Mouse (Mus musculus) intestine, embryonic 16.5 days (tissue): ENCODE data around the gene Cdc42bpg. TPM values are rescaled to one million over a fixed set of nuclear protein-coding genes. Genes with fewer than 3 reads are reported as not detected.

Source experiments
- ATAC-seq: fragments of 200-750 bp; cut with Nextera tagmentation; 2 replicates; pipeline ENCODE4 v1.8.0; 2017; ENCODE audit warnings: moderate TSS enrichment, moderate library complexity
- H3K27ac ChIP-seq: fragments of 300-500 bp; sonication (generic); 2 replicates; pipeline ENCODE4 v1.5.1; 2014; ENCODE audit warnings: mild to moderate bottlenecking, low read length
- H3K27me3 ChIP-seq: fragments of 300-500 bp; sonication (generic); replicated peaks from 2 replicates; pipeline ENCODE4 v1.6.1; 2014; ENCODE audit warnings: low read length, control low read depth, mixed read lengths; ENCODE audit not compliant: control insufficient read depth, insufficient read depth
- H3K36me3 ChIP-seq: fragments of 300-500 bp; sonication (generic); 2 replicates; pipeline ENCODE4 v1.6.1; 2014; ENCODE audit warnings: low read length, control low read depth; ENCODE audit not compliant: control insufficient read depth, insufficient read depth
- H3K4me1 ChIP-seq: fragments of 300-500 bp; sonication (generic); 2 replicates; pipeline ENCODE4 v1.6.1; 2014; ENCODE audit warnings: low read length, control low read depth, mixed read lengths; ENCODE audit not compliant: control insufficient read depth, insufficient read depth
- H3K4me2 ChIP-seq: fragments of 300-500 bp; sonication (generic); 2 replicates; pipeline ENCODE4 v1.6.1; 2014; ENCODE audit warnings: low read depth, low read length, control low read depth
- H3K4me3 ChIP-seq: fragments of 300-500 bp; sonication (generic); 2 replicates; pipeline ENCODE4 v1.5.1; 2014; ENCODE audit warnings: mild to moderate bottlenecking, low read length
- H3K9ac ChIP-seq: fragments of 300-500 bp; sonication (generic); 2 replicates; pipeline ENCODE4 v1.6.1; 2014; ENCODE audit warnings: low read depth, low read length
- H3K9me3 ChIP-seq: fragments of 300-500 bp; sonication (generic); 2 replicates; pipeline ENCODE4 v1.6.1; 2016; ENCODE audit warnings: low read length, control low read depth; ENCODE audit not compliant: control insufficient read depth
- WGBS: fragments of 180-500 bp; shearing (Covaris S2); extraction: QIAGEN DNeasy Blood & Tissue Kit; methylation state at CpG from one replicate; pipeline ENCODE4 v1.1.7; 2014; 5-methylcytosine and 5-hydroxymethylcytosine counted together
- polyA plus RNA-seq: library from polyadenylated mRNA; unstranded; fragments of >200 nt; fragmentation: Nextera tagmentation; extraction: Ambion mirVana; gene quantifications from 2 replicates; pipeline ENCODE4 v1.2.1, GENCODE M21; 2015

The Cdc42bpg gene
- polyA plus RNA-seq, 1 experiment from 2014 or later = 1.2 TPM

DNA sequence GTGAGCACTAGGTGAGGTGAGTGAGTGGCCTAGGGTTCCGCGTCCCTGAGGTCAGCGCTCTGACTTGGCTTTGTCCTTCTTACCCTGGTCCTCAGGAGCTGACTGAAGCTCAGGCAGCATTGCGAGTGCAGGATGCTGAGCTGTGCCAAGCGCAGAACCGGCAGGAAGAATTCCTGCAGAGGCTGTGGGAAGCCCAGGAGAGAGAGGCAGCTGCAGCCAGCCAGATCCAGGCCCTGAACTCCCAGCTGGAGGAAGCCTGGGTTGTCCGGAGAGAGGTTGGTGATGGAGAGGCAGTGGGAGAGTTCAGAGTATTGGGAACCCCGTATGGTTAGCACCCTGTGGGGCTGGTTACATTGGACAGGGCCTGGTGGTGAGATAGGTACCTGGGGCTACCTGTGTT is 7.5 kb downstream of the Cdc42bpg start:
- Histone ChIP-seq H3K4me1 (no peaks in the 10 kb centered on the region), H3K9me3 (no peaks in the 10 kb centered on the region), H3K9ac (no peak overlapping the region), H3K4me2 (no peak overlapping the region), H3K36me3 (peaks cover 44% of the 10 kb centered on the region), H3K27me3 (no peaks in the 10 kb centered on the region), H3K4me3 (no peak overlapping the region), H3K27ac (no peak overlapping the region)
- whole genome bisulfite sequencing = 90% methylated on average over 8 of the region's 8 CpGs
- no peak for ATAC-seq

DNA sequence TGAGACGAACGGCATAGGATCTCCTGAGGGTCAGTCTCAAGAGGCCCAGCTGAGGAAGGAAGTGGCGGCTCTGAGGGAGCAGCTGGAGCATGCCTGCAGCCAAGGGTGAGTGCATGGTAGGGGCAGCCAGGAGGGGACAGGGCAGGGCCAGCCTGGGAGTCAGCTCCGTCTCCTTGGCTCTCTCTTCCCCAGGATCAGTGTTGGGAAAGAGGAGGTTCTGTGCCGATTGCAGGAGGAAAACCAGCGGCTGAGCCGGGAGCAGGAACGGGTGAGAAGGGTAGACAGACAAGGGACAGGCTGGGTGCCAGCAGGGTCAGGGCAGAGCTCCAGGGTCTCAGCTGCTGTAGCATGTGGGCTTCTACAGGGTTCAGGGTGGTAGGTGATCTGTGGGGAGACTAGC is 8.3 kb downstream of the Cdc42bpg start:
- H3K4me1 ChIP-seq = no peaks in the 10 kb centered on the region
- H3K36me3 ChIP-seq = peaks cover 44% of the 10 kb centered on the region
- H3K9ac ChIP-seq = no peak overlapping the region
- no peaks in the 10 kb centered on the region for H3K27me3 ChIP-seq
- no peak overlapping the region for H3K27ac ChIP-seq
- H3K4me2 ChIP-seq = no peak overlapping the region
- 78% methylated on average over 8 of the region's 8 CpGs for WGBS
- H3K9me3 ChIP-seq = no peaks in the 10 kb centered on the region
- no peak overlapping the region for H3K4me3 ChIP-seq
- no peak for ATAC-seq

DNA sequence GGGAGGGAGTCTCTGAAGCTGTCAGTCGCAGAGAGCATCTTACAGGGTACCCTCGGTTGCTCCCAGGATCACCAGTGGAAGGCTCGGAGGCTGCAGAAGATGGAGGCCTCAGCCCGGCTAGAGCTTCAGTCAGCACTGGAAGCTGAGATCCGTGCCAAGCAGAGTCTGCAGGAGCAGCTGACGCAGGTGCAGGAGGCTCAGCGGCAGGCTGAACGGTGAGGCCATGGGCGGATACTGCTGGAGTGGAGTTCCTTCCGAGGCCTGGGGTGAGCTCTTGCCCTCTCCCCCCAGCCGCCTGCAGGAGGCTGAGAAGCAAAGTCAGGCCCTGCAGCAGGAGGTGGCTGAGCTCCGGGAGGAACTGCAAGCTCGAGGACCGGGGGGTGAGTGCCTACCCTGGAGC is 9.3 kb downstream of the Cdc42bpg start:
- no peak for ATAC-seq
- Histone ChIP-seq H3K4me3 (no peak overlapping the region), H3K4me1 (no peaks in the 10 kb centered on the region), H3K27me3 (no peaks in the 10 kb centered on the region), H3K27ac (no peak overlapping the region), H3K36me3 (peaks cover 43% of the 10 kb centered on the region), H3K4me2 (no peak overlapping the region), H3K9me3 (no peaks in the 10 kb centered on the region), H3K9ac (no peak overlapping the region)
- 74% methylated on average over 14 of the region's 14 CpGs for WGBS

GRCm38 (mm10) chr19:6318145-6318544 is 11.9 kb downstream of the Cdc42bpg start:
- no peak overlapping the region for H3K27ac ChIP-seq
- no peak for ATAC-seq
- no peak overlapping the region for H3K4me2 ChIP-seq
- H3K9ac ChIP-seq = no peak overlapping the region
- no peak overlapping the region for H3K4me3 ChIP-seq
- H3K27me3 ChIP-seq = no peaks in the 10 kb centered on the region
- WGBS = 91% methylated on average over 12 of the region's 12 CpGs
- H3K4me1 ChIP-seq = no peaks in the 10 kb centered on the region
- no peaks in the 10 kb centered on the region for H3K9me3 ChIP-seq
- peaks cover 34% of the 10 kb centered on the region for H3K36me3 ChIP-seq

DNA sequence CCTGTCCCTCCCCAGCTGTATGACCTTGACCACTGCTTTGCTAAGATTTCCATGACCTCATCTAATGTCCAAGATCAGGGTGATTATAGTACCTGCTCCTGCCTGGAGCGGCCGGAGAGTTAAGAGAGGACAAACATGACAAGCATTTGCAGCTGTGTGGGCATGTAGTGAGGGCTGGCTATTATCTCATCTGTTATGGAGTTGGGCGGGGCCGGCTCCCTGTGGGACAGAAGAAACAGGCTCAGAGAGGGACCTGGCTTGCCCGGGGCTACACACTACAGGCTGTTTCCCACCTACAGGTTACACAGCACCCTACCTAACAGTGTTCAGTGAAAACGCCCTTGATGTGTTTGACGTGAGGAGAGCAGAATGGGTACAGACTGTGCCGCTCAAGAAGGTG is 15.1 kb downstream of the Cdc42bpg start:
- Histone ChIP-seq H3K9me3 (no peaks in the 10 kb centered on the region), H3K4me1 (no peaks in the 10 kb centered on the region), H3K27me3 (no peaks in the 10 kb centered on the region), H3K27ac (no peak overlapping the region), H3K4me3 (no peak overlapping the region), H3K36me3 (peaks cover 20% of the 10 kb centered on the region; the same call in 1 of the 2 replicates), H3K4me2 (no peak overlapping the region), H3K9ac (no peak overlapping the region)
- no peak for ATAC-seq
- 66% methylated on average over 8 of the region's 8 CpGs for WGBS

GRCm38 (mm10) chr19:6321786-6322621 is 15.7 kb downstream of the Cdc42bpg start:
- Histone ChIP-seq H3K9ac (no peak overlapping the region), H3K9me3 (no peaks in the 10 kb centered on the region), H3K36me3 (peaks cover 14% of the 10 kb centered on the region; the same call in 1 of the 2 replicates), H3K27me3 (no peaks in the 10 kb centered on the region), H3K27ac (no peak overlapping the region), H3K4me2 (no peak overlapping the region), H3K4me1 (no peaks in the 10 kb centered on the region), H3K4me3 (no peak overlapping the region)
- WGBS = 71% methylated on average over 33 of the region's 33 CpGs
- peak; percentile 75 for ATAC-seq

DNA sequence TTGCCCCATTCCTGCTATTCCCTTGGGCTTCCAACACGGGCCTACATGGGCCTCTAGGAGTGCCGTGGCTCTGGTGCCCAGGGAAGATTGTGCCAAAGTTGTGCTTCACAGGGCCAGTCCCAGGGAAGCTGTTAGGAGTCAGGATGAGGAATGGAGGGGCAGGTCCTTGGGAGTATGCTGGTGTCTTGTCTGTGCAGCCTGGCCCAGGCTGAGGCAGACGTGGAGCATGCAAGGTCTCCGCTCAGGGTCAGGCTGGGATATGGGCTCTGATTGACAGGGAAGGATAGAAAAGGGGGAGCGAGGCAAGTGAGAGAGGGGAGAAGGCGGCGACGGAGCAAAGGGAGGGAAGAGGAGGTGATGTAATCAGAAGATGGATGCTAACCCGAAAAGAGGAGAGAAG is 18.5 kb downstream of the Cdc42bpg start:
- no peaks in the 10 kb centered on the region for H3K27me3 ChIP-seq
- no peaks in the 10 kb centered on the region; the same call in 1 of the 2 replicates for H3K36me3 ChIP-seq
- WGBS = 83% methylated on average over 9 of the region's 9 CpGs
- H3K9me3 ChIP-seq = no peaks in the 10 kb centered on the region
- no peak overlapping the region for H3K9ac ChIP-seq
- no peaks in the 10 kb centered on the region for H3K4me1 ChIP-seq
- no peak overlapping the region for H3K4me3 ChIP-seq
- no peak overlapping the region for H3K27ac ChIP-seq
- H3K4me2 ChIP-seq = no peak overlapping the region
- no peak for ATAC-seq

- WGBS = 59% methylated on average over 5 of the region's 5 CpGs
- H3K9me3 ChIP-seq = no peaks in the 10 kb centered on the region
- no peaks in the 10 kb centered on the region for H3K36me3 ChIP-seq
- 0 out of 2 replicates have a peak overlapping the region, but pooled peaks have one; percentile 36 for H3K9ac ChIP-seq
- 0 out of 2 replicates have a peak overlapping the region, but pooled peaks have one; percentile 42 for H3K4me2 ChIP-seq
- ATAC-seq = no peak
- H3K27ac ChIP-seq = no peak overlapping the region
- no peak overlapping the region for H3K4me3 ChIP-seq
- H3K27me3 ChIP-seq = no peaks in the 10 kb centered on the region
- peaks cover 16% of the 10 kb centered on the region for H3K4me1 ChIP-seq
These were observed 24.9 kb downstream of the Cdc42bpg start for GRCm38 (mm10) chr19:6331178-6331577.

DNA sequence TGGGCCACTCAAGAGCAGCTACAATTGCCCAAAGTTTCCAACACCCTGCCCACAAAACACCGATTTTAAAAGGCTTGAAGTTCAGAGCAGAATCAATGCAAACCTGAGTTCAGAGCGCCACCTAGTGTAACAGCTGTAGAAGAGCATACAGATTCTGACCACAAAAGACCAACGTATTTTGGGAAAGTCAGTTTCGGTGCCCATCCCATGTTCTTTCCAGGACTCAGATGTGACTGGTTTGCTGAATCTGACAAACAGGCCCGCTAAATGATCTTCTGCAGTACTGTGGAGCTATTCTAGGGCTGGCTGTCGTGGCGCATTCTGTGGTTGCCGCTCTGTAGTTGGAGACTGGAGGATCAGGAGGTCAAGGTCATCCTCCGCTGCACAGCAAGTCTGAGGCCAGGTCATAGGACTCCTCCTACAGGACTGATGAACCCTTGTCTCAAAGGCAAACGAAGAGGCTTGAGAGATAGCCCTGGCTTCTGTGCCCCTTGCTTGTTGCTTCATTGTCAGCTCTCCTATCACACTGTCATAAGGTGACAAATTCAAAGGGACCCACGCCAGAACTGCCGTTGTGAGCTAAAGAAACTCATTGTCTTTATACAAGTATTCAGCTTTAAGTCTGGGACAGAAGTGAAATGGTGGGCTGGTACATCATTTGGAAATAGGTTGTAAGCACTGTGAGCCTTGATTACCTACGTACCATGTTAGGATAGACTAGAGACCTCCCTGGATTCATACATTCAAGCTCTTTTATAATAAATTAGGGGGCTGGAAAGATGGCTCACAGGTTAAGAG is 25.7 kb downstream of the Cdc42bpg start:
- peak overlapping the region; percentile 53; the same call in 1 of the 2 replicates for H3K9ac ChIP-seq
- H3K27ac ChIP-seq = no peak overlapping the region
- WGBS = 22% methylated on average over 13 of the region's 13 CpGs
- H3K27me3 ChIP-seq = no peaks in the 10 kb centered on the region
- peak overlapping the region; percentile 42 for H3K4me2 ChIP-seq
- H3K4me3 ChIP-seq = no peak overlapping the region
- H3K9me3 ChIP-seq = no peaks in the 10 kb centered on the region
- H3K4me1 ChIP-seq = peaks cover 24% of the 10 kb centered on the region
- ATAC-seq = no peak
- H3K36me3 ChIP-seq = no peaks in the 10 kb centered on the region
